Mouse (Mus musculus): ENCODE measurements around the gene Agxt.

The Agxt gene

DNA sequence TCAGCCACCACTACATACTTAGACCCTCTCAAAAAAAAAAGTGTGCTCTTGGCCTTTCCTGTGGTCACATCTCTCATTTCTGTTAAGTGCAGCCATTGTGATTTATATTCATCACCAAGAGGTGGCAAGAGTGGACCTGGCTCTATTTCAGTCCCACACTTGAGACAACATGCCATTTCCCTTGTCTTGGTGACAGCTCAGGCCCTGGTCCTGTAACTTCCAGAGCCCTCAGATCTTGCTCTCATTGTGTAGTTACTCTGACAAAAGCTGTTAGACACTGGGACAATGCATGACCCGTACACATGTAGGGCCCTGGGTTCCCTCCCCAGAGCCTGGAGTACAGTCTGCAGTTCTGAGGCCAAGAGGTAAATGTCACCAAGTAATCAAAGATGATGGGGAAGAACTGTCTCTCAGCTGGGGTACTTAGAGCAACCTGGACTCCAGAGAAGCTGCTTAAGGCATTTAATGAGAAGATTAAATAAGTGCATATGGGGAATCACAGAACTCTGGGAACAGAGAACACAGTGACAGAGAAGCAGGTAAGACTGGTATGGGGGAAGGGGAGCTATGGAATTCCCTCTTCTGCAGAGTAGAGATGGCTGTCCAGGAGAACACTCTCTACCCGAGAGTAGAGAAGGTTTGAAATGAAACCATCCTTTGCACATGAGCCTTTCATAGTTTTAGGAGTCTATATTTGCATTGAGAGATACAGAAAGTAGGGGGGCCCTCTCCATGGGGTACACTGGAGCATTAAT, 16.0 kb downstream of the Agxt start:
- DNase-seq (ENCODE audit: low spot score in 2 of 2): no peak

DNA sequence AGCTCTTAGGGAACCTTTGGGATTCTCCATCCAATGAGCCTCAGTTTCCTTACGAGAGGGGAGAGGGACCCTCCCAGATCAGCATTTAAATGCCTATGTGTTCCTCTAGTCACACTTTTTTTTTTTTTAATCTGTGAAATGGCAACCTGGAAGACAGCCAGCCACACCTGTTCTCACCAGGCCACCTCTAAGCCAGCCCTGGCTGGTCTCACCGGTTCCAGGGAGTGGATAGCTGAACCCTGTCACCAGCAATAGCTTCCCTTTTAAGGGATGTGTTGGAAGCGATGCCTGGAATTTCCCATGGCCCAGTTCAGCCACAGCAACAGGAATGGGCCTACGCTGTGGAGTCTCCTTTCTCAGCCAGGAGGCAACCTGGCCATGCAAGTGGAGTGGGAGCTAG, 22.5 kb downstream of the Agxt start:
- no peak for DNase-seq (ENCODE audit: low spot score in 2 of 2)

DNA sequence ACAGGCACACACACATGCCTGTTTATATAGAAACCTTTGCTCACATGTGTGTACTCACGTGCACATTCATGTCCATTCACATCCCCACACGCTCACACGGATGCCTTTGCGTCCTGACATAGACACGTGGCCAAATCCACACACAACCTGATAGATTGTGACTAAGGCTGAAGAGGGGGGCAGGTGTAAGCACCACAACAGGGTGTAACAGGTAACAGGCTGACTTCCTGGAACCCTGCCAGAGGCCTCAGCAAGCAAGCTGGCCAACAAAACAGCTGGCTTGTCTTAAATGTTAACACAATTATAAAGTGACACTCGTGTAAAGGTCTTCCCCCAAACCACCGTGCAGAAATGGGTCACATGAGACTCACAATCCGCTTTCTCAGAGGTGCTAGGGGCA, 23.9 kb downstream of the Agxt start:
- DNase-seq (ENCODE audit: low spot score in 2 of 2): no peak

DNA sequence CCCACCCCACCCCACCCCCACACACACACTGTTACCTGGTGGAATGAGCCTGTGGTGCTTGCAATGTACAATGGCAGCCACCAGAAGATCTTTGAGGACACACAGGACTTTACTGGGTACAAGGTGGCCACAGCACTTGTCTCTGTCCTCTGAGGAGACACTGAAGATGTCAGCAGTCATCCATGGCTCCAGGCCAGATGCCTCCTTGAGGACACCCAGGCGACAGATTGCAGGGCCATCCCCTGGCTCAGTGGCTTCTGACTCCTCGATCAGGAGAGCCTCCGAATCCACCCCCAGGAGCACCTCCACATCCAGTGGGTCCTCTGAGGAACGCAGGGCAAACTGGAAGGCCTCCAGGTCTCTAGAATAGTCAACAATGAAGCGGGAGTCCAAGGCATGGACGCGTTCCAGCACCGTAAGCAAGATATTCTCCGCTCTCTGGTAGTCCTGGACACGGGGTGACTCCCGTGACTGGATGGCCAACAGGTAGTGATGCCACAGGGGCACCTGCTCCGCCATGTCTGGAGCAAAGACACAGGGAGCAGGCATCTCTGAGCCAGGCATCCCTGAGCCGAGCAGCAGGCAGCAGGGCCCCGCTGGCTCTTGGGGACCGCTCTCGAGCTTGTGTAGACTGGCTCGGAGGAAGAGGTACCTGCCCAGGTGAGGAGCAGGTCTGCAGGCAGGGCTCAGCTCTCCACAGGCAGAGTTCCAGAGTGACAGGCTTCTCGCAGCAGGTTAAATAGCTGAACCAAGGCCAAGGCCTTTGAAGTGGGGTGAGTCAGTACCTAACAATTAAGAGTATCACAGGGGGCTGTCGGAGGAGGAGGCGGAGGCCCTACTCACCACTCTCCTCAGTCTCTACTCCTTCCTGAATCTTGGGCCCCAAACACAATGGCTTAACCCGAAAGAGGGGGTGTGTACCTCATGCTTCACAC, 24.8 kb downstream of the Agxt start:
- no peak for DNase-seq (ENCODE audit: low spot score in 2 of 2)

DNA sequence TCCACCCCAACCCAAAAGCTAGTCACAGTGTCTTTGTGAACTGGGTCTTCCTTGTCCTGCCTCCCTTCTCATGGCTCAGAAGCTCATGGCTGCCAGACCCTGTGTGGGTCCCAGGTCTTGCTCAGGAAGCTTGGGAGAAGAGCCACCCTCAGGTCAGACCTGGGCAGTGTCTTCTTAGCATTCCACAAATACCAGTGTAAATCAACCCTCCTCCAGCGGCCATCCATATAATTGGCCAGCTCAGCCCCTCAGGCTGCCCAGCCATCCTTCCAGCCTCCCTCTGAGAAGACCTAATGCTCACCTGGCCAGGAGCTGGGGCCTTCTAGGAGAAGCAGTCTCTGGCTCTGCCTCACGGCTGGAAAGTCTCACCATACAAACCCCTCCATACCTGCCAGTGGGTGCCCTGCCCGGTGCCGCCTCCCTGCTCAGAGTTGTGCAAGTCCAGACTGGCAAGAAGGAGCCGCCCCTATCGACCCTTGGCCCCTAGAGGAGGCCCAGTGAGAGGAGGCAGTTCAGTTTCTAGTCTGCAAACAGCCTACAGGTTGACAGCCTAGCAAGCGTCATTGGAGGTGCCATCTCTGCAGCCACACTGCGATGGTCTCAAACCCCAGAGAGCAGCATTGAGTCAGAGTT, 25.6 kb downstream of the Agxt start, which contains the start of gene 2310007B03Rik:
Gene 2310007B03Rik, minus strand, starts transcription at position 448 of the 633 bp plus-strand sequence.
- DNase-seq (ENCODE audit: low spot score in 2 of 2): no peak

DNA sequence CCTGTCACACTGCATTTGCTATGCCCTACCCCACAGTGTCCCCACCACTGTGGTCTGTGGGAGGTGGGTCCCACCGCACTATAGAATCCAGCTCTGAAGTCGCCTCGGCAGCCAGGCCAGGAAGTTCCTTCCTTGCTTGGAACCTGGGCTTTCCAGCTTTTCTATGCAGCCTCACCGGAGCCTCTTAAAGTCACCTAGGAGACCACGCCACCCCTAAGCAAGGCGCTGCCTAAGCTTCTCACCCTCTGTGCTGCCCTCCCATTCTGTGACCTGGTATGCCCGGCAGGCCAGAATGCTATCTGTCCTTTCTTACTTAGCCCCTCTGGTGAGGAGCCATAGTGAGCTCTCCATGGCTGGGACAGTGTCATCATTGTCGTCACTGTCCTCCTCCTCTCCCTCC, 26.3 kb downstream of the Agxt start:
- DNase-seq (ENCODE audit: low spot score in 2 of 2): no peak

DNA sequence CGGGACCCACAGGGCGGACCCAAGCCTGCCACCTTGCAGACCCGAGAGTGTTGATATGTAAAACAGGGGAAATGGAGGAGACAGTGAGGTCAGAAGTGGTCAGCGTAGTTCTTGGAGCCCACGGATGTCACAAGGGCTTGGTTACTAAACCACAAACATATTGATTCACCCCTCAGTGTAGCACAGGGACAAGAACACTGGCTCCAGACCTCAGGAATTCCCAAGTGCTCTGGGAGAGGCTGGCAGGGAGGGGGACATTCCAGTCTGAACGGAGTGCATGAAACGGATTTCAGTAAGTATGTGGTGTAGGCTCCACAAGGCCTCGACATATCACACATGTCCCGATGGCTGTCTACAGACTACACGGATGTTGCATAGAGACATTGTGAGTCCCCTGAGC, 26.9 kb downstream of the Agxt start:
- DNase-seq (ENCODE audit: low spot score in 2 of 2): no peak

DNA sequence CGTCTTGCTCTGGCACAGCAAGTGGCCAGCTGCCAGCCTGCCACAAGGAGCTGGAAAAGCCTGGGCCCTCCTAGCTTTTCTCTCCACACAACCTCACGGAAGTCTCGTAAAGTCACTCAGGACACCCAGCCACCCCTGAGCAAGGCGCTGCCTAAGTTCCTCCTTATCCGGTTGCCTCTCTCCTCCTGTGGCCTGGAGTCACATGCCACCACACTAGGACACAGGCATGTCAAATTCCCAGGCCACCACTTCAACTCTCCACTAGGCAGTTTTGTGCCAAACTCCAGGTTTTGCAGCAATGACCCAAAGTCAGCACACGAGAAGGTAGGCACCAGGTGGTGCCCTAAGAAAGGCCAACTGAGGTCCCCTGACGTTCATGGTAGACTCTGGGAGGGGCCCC, 27.5 kb downstream of the Agxt start:
- no peak for DNase-seq (ENCODE audit: low spot score in 2 of 2)

DNA sequence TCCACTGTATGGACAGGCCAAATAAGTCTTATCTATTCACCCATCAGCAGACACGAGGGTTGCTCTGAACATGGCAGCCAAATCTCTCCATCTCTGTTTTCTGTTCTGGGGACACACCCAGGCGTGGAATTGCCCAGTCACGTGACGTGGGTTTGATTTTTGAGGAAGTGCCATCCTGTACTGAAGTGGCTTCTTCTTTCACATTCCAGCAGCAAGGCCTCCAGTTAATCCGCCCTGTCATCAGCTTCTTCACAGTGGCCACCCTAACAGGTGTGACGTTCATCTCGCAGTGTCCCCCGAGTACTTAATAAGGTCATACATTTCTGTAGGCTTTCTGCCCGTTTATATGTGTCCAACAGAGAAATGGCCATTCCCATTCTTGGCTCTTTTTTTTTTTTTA, 30.4 kb downstream of the Agxt start:
- no peak for DNase-seq (ENCODE audit: low spot score in 2 of 2)

DNA sequence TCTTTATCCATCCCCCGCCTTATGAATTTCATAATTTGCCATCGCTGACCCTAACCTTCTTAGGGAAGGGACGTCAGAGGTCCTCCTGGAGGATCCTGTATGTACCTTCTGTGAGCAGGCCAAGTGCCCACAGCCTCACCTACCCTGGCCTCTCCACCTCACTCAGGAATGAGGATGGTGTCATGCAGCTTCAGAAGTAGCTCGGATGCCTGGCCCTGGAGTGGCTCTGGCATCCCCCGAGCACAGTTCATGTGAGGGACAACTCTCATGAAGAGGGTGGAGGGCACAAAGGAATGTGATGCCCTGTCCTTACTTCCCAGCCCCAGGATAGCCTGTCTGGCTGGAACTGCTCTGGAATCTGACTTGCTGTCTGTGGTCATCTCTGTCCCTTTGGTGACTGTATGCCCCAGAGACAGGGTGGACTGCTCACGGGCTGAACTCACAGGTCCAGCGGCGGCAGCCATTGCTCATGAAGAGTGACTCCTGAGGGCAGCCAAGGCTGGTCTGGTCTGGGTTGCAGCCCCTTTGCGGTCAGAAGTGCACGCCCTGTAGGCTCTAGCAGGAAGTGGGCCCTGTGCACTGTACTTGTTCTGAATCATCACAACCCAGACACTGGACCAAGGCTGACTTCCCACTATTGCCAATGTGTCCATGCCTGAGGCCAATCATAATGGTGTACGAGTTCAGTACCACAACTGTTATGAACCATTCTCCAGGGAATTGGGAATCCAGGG, 31.5 kb downstream of the Agxt start:
- no peak for DNase-seq (ENCODE audit: low spot score in 2 of 2)

DNA sequence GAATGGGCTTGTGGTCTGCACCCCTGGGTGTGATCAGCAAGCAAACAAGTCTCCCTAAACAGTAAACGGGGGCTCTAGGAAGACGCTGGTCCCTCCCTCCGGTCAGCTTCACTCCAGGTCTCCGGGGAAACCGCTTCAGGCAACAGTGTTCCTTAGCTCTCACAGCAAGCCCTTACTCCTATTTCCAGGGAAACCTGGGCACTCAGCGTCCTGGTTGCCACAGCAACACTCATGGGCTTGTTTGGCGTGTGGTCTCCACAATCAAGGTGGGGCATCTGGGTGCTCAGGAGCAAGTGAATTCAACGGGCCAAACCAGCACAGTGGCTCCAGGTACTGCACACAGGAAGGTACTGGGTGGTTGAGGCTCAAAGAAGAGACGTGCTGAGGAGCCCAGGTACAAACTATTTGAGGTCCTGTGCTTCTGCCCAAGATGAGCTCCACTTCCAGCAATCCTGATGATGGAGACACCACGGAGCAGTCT, 33.3 kb downstream of the Agxt start, which contains the start of gene Crocc2:
Gene Crocc2, plus strand, starts transcription at position 431 of the 481 bp plus-strand sequence.
- DNase-seq (ENCODE audit: low spot score in 2 of 2): no peak

DNA sequence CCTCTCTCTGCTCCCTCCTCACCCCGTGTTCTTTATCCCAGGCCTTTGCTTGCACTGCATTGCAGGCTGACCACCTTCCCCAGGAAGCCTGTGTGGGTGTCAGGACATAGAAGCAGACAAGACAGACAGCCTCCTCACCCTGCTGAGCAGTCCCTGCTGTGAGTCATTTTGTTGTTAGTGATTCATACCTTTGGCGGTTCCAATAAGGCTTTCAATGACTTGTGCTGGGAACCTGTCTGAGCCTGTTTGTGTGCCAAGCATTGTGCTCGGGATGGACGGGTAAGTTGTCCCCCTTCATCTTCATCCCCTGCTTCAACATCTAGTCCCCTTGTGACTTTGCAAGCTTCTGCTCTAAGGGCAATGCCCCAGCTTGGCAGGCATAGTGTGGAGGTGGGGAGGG, 38.6 kb downstream of the Agxt start:
- no peak for DNase-seq (ENCODE audit: low spot score in 2 of 2)

DNA sequence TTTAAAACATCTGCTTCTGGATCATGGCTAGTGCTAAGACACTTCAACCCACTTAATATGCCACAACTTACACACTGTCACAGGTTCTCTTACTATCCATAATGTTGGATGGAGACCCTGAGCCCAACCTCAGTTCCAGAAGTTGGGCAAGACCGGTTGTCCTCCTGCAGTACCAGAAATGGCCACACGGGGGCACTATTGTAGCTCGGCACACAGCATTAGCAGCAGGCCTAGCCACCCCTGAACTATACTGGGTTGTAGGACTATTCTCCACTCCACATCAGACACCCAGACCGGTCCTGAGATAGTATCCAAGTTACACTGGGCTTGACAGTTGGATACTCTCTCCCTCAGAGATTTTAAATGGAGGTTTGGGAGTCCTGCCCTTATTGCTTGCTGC, 39.4 kb downstream of the Agxt start:
- peak in 1 of 2 experiments; percentile 74 for DNase-seq (ENCODE audit: low spot score in 2 of 2)

DNA sequence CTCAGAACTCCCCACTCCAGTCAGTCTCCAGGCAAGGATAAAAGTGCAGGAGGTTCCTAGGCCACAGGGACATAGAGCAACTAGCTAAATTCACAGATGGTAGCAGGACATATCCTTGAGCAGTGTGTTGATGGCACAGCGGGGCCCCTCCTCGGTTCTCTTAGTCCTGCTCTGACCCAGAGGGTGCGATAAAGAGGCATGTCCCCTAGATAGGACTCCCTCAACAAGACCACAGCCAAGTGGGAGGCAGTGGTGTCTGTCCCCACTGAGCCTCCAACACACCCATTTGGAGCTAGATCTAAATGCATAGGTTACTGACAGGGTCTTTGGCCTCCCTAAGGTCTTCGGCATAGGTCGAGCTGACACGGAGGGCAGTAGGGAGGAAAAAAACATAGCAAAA, 40.8 kb downstream of the Agxt start:
- no peak for DNase-seq (ENCODE audit: low spot score in 2 of 2)

DNA sequence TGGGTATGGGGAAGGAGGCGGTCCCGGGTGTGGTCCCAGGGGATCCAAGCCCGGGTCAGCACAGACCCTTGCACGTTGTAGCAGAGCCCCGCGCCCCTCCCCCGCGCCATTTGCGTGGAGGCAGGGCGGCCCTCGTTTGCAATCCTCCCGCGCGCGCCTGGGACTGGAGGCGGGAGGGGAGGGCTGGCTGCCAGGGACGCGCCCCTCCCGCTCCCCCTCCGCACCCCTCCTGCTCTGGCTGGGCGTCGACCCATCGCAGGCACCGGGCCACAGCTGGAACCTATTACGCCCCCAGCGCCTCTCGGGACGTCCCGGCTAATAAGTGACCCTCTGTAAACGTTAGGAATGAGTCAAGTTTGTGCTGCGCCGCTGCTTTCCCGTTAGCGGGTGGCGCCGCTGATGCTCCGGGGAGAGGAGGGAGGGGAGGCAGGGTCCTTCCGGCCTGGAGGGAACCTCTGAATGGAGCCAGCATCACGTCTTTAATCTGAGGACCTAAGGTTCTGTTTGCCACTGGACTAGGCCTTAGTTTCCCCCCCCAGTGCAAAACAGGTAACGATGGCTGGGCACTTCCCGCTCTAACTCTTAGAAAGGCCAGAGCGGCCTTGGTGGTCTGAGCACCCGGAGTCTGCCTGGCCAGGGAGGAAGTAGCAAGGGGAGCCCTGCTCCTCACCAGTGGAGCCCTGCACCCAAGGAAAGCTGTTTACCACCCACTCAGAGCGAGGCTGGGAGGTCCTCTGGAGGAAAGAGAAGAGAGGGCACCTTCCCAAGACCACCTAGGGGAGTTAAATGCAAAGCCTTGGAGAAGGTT, 41.7 kb downstream of the Agxt start:
- peak in 1 of 2 experiments; percentile 50 for DNase-seq (ENCODE audit: low spot score in 2 of 2)

DNA sequence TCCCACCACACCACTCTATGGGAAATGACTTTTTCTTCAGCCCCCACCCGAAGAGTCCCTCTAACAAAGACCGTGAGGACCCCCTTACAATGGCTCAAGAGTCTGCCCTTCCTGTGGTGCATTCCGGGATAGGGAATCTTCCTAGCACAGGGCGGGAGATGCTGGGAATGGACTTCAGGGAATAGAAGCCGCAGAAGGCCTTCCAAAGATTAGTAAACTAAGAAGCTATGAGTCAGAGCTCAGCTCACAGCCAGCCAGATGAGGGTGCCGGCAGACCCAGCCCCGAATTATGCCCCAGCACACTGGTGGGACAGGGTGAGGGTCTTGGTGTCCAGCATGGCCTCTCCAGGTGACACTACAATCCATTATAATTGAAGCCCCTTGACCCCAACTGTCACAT, 47.2 kb downstream of the Agxt start:
- no peak for DNase-seq (ENCODE audit: low spot score in 2 of 2)

DNA sequence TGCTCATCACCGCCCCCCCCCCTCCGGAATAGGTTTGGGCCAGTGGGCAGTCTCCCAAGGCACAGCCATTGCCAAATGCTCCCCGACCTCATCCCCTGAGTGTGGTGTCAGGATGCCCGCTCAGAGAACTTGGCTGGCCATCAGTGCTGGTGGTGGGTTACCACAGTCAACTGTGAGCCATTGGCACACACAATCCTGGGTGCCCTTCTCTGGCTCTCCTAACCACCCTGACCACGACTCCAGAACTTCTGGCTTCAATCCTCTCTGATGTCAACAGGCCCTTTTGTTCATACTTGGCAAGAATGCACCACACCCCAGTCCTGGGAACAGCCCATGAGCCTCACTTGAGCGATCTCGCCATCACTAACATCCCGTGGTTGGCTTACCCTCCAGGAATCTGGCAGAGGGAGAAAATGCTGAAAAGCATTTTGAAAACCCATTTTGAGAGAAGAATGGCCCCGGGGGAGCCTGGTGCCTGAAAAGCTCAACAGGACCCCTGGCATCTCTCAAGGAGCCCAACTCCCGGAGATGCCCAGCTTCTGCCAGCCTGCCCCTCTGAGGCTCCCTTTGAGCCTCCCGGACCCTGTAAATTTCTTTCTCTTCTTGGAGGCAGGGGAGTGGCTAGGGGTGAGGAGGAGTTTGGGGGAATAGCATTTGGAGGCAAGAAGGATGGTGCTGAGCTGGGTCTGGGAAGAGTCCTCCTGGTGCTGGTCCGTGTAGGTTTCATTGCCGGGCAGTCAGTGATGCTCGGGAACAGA, 49.2 kb downstream of the Agxt start:
- DNase-seq (ENCODE audit: low spot score in 2 of 2): no peak

DNA sequence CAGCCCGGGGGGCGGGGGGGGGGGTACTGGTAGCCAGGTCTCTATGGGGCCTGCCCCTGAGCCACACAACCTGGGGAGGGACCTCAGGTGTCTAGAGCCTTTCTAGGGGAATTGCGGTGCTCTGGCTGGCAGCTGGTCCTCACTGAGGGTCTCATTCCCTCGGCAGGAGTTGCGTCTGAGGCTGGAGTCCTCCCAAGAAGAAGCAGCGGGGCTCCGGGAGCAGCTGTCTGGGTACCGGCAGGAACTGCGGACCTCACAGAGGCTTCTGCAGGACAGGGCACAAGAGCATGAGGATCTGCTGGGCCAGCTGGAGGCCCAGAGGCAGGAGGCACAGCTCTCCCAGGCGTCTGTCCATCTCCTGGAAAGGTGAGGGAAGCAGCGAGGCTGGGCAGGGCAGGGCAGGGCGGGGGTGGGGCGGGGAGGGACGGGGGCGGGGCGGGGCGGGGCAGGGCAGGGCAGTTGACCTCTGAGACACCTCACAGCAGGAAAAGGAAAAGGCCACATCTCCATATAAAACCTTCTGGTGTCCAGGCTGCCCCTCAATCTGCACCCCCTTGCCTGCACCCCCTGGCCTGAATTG, 55.8 kb downstream of the Agxt start:
- DNase-seq (ENCODE audit: low spot score in 2 of 2): no peak

DNA sequence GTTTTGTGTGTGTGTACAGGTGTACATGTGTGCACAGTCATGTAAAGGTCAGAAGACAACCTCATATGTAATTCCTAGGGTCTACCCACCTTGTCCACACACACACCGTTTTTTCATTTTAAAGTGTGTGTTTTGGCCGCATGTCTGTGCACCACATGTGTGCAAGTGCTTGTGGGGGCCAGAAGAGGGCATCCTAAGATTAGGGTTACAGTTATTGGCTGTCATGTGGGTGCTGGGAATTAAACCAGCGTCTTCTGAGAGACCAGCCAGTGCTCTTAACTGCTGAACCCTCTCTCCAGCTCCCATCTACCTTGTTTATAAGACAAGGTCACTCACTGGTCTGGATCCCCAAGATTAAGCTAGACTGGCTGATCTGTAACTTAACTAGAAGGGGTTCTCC, 59.9 kb downstream of the Agxt start:
- DNase-seq (ENCODE audit: low spot score in 2 of 2): no peak

Data from frontal cortex, postnatal 10 days (tissue).